Mouse (Mus musculus): Measurements from ENCODE around the gene Blm.

- TF ChIP-seq GATA1 (IDR thresholded peaks at IDR 0.05; ENCODE audit: borderline replicate concordance, low read length): no peak
- no peak for TF ChIP-seq FLI1 (IDR thresholded peaks at IDR 0.05; ENCODE audit: low read length)
Measured at GRCm38 (mm10) chr7:80583981-80584380, 49.1 kb upstream of the Blm start.
